Mouse (Mus musculus): ENCODE results near the gene Eif2ak3. TPM values are rescaled to one million over a fixed set of nuclear protein-coding genes. Genes with fewer than 3 reads are reported as not detected.
A peak's percentile ranks its signal among the peaks of the same experiment; 100 is the strongest.

Gene Eif2ak3
- polyA plus RNA-seq, 1 experiment from 2014 or later, result 47.3 TPM

GRCm38 (mm10) chr6:70911668-70912395 lies 67.5 kb downstream of the Eif2ak3 start:
- in situ Hi-C loops (cut with MboI; ENCODE audit: low pct_unique_long_range_greater_than_20kb), result no loop called here
- no peak for TF ChIP-seq CTCF (IDR thresholded peaks at IDR 0.05)
- H3K27me3 ChIP-seq, result no peaks in the 10 kb centered on the region
- ATAC-seq (peak; percentile 42), DNase-seq (ENCODE audit: low read depth, low spot score) (no peak)
- CTCF ChIA-PET, result no interaction called here
- POLR2A ChIA-PET, result no interaction called here

DNA sequence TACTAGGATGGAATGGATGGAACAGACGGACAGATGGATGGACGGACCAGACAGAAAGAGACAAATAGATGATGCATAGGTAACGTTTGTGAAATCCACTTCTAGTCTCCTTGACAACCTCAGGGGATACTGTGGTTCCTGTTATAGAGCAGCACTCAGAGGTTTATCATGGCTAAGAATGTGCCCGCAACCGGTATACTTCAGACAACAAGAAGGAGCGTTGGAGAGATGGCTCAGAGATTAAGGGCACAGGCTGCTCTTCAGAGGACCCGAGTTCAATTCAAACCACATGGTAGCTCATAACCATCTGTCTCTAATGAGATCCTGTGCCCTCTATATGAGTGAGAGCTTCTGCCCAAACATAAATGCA lies 68.1 kb downstream of the Eif2ak3 start:
- DNase-seq (ENCODE audit: low read depth, low spot score) (no peak), ATAC-seq (no peak)
- ChIA-PET POLR2A (no interaction called here), CTCF (no interaction called here)
- no peak for TF ChIP-seq CTCF (IDR thresholded peaks at IDR 0.05)
- H3K27me3 ChIP-seq, result no peaks in the 10 kb centered on the region
- in situ Hi-C loops (cut with MboI; ENCODE audit: low pct_unique_long_range_greater_than_20kb), result no loop called here

- DNase-seq (ENCODE audit: low read depth, low spot score) (no peak), ATAC-seq (no peak)
- CTCF ChIA-PET, result interaction anchor here (2.4 to 4.5 kb wide), 2 partner anchors 38 to 114 kb away, joined by 9 to 24 read pairs; no protein-coding TSS in a partner anchor
- POLR2A ChIA-PET, result no interaction called here
- in situ Hi-C loops (cut with MboI; ENCODE audit: low pct_unique_long_range_greater_than_20kb), result no loop called here
- H3K27me3 ChIP-seq, result no peaks in the 10 kb centered on the region
- TF ChIP-seq CTCF (IDR thresholded peaks at IDR 0.05), result no peak
Observed at GRCm38 (mm10) chr6:70918827-70919226, 74.5 kb downstream of the Eif2ak3 start, which contains the start of gene Tex37. Gene Tex37, minus strand, starts transcription at chr6:70918927.

- peaks cover 4% of the 10 kb centered on the region for H3K27me3 ChIP-seq
- DNase-seq (ENCODE audit: low read depth, low spot score) (no peak), ATAC-seq (peak; percentile 44)
- CTCF ChIA-PET, result interaction anchor here (0.6 to 4.5 kb wide), 12 partner anchors 13 to 122 kb away, joined by 3 to 24 read pairs (median 3); no protein-coding TSS in a partner anchor
- in situ Hi-C loops (cut with MboI; ENCODE audit: low pct_unique_long_range_greater_than_20kb), result loop anchor here (5.0 kb wide), 1 partner anchor 119 kb away; no protein-coding TSS in a partner anchor
- POLR2A ChIA-PET, result no interaction called here
- peak; percentile 93 for TF ChIP-seq CTCF (IDR thresholded peaks at IDR 0.05)
Observed at GRCm38 (mm10) chr6:70921274-70922074, 77.2 kb downstream of the Eif2ak3 start.

- ATAC-seq (no peak), DNase-seq (ENCODE audit: low read depth, low spot score) (no peak)
- TF ChIP-seq CTCF (IDR thresholded peaks at IDR 0.05), result peak; percentile 20
- CTCF ChIA-PET, result no interaction called here
- POLR2A ChIA-PET, result interaction anchor here (0.7 kb wide), 1 partner anchor 66 kb away, joined by 3 read pairs; no protein-coding TSS in a partner anchor
- in situ Hi-C loops (cut with MboI; ENCODE audit: low pct_unique_long_range_greater_than_20kb), result no loop called here
- no peaks in the 10 kb centered on the region for H3K27me3 ChIP-seq
Observed at GRCm38 (mm10) chr6:70931801-70932200, 87.5 kb downstream of the Eif2ak3 start.

DNA sequence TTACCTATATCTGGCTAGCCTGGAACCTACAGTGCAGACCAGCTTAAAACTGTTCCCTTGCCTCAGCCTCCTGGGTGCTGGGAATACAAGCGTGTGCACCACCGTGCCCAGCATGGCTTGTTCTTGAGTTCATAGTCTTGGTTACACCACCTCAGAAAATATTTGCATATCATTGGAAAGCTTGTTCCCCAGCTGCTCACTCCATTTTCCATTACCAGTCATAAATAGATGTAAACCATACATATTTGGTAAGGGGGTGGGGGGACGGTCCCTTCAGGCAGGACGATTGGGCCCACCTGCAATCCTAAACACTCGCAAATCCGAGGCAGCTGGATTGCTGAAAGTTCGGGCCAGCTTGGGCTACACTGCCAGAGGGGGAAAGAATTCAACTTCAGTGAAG lies 109.0 kb downstream of the Eif2ak3 start:
- no peak for ATAC-seq
- TF ChIP-seq CTCF (IDR thresholded peaks at IDR 0.05), result no peak
- in situ Hi-C loops (cut with MboI; ENCODE audit: low pct_unique_long_range_greater_than_20kb), result no loop called here
- ChIA-PET CTCF (interaction anchor here (0.7 to 4.0 kb wide), 6 partner anchors 10 to 178 kb away, joined by 3 to 16 read pairs (median 4); no protein-coding TSS in a partner anchor), POLR2A (no interaction called here)
- peaks cover 46% of the 10 kb centered on the region for H3K27me3 ChIP-seq
- DNase-seq (ENCODE audit: low read depth, low spot score), result no peak

- DNase-seq (ENCODE audit: low read depth, low spot score), result no peak
- ChIA-PET POLR2A (no interaction called here), CTCF (interaction anchor here (0.7 to 4.0 kb wide), 5 partner anchors 9 to 177 kb away, joined by 3 to 16 read pairs (median 5); no protein-coding TSS in a partner anchor)
- no peak for ATAC-seq
- in situ Hi-C loops (cut with MboI; ENCODE audit: low pct_unique_long_range_greater_than_20kb), result no loop called here
- peak; percentile 72 for TF ChIP-seq CTCF (IDR thresholded peaks at IDR 0.05)
- peaks cover 50% of the 10 kb centered on the region for H3K27me3 ChIP-seq
Observed at GRCm38 (mm10) chr6:70954040-70954439, 109.7 kb downstream of the Eif2ak3 start.

Other genes with a start within 250 kb of the Eif2ak3 start
- gene Rpia, start 52.3 kb upstream of the Eif2ak3 start, polyA plus RNA-seq (2021), result 13.7 TPM
- not detected for gene Tex37, start 74.4 kb downstream of the Eif2ak3 start, polyA plus RNA-seq (2021)
- gene Foxi3, start 112.0 kb downstream of the Eif2ak3 start, polyA plus RNA-seq (2021), result not detected

Data from Patski (cell line).